Mouse (Mus musculus) bone marrow, adult 2 months (tissue): ENCODE data around the gene Glrp1.

Source experiments
- CTCF ChIP-seq: fragments of 200-500 bp; IDR thresholded peaks from 2 replicates; pipeline ENCODE4 v1.5.1; 2011; ENCODE audit warnings: low read length, control low read depth; ENCODE audit not compliant: control insufficient read depth, insufficient read depth
- POLR2A ChIP-seq: fragments of 200-500 bp; IDR thresholded peaks from 2 replicates; pipeline ENCODE4 v1.6.1; 2011; ENCODE audit warnings: low read depth, mild to moderate bottlenecking, control low read depth, low read length, borderline replicate concordance; ENCODE audit not compliant: control insufficient read depth

DNA sequence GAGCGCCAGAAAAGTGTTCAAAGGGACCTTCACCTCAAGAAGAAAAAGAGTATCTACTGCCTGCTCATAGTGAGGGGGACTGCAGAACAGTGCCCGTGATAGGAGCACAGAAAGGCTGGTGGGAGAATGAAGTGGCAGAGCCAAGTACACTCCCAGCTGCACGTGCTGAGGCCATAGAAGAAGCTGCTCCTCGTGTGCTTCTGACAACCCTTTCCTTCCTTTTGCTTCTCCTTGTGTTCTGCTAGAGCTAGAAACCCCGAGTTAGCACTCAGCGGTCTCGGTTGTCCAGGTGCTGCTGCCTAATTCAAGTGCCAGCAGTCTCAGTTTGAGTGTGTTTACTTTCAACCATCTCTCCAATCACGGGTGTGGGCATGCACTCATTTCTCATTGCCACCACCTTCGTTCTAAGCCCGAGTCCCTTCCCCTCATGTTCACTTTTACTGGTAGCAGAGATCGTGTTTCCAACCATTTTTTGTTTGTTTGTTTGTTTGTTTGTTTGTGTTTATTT lies 10.6 kb downstream of the Glrp1 start:
- TF ChIP-seq POLR2A (no peak), CTCF (no peak)
